Mouse (Mus musculus): ENCODE measurements around the gene Mcam. TPM values are rescaled to one million over a fixed set of nuclear protein-coding genes. Genes with fewer than 3 reads are reported as not detected.

Mcam gene
- polyA plus RNA-seq, 2 experiments, result 3.1 to 6.2 TPM

DNA sequence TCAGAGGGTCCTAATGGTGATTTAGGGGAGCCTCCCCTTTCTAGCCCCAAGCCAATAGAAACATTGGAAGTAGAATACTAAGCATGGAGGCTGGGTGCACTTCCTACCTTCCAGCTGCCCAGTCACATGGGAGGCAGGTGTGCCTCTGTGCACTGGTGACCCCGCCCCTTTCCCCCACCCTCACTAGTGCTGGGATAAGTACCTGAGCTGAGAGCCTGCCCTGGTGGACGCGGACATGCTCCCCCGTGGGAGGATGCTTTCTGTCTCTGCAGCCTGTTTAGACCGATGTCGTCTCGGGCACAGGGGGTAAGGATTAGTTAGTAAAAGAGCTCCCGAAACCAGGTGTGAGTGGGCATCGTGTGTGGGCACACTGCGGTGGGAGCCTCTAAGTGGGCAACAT, 47.3 kb upstream of the Mcam start:
- Histone ChIP-seq H3K9ac (replicated peaks) (no peak overlapping the region), H3K4me1 (replicated peaks; ENCODE audit: control insufficient read depth in 2 of 2, insufficient read depth in 2 of 2, low read length in 1 of 2) (peaks cover 8 to 13% of the 10 kb centered on the region in 2 experiments), H3K9me3 (ENCODE audit: control insufficient read depth, low read length) (no peaks in the 10 kb centered on the region), H3K4me3 (ENCODE audit: insufficient read depth in 1 of 2, low read depth in 2 of 2, low read length in 2 of 2) (no peak overlapping the region), H3K4me2 (ENCODE audit: low read depth) (no peak overlapping the region), H3K27me3 (ENCODE audit: control insufficient read depth, insufficient read depth, low read length) (peaks cover 10% of the 10 kb centered on the region), H3K36me3 (replicated peaks; ENCODE audit: control insufficient read depth, insufficient read depth, low read depth) (no peaks in the 10 kb centered on the region), H3K27ac (no peak overlapping the region)
- WGBS (ENCODE audit: insufficient replicate concordance), result 63% methylated on average over 10 of the region's 10 CpGs
- TF ChIP-seq EP300 (IDR thresholded peaks at IDR 0.05; ENCODE audit: low read depth) (no peak), CTCF (IDR thresholded peaks at IDR 0.05; ENCODE audit: low read depth) (no peak)
- DNase-seq (ENCODE audit: low read depth in 3 of 3, low spot score in 3 of 3) (no peak), ATAC-seq (ENCODE audit: insufficient read depth) (no peak)

GRCm38 (mm10) chr9:44087761-44088455, 46.4 kb upstream of the Mcam start:
- TF ChIP-seq CTCF (IDR thresholded peaks at IDR 0.05; ENCODE audit: low read depth) (no peak), EP300 (IDR thresholded peaks at IDR 0.05; ENCODE audit: low read depth) (no peak)
- WGBS (ENCODE audit: insufficient replicate concordance), result 26% methylated on average over 15 of the region's 15 CpGs
- H3K27ac ChIP-seq, result no peak overlapping the region
- no peak overlapping the region for H3K4me2 ChIP-seq (ENCODE audit: low read depth)
- no peaks in the 10 kb centered on the region for H3K36me3 ChIP-seq (replicated peaks; ENCODE audit: control insufficient read depth, insufficient read depth, low read depth)
- DNase-seq (ENCODE audit: low read depth in 3 of 3, low spot score in 3 of 3) (no peak), ATAC-seq (ENCODE audit: insufficient read depth) (no peak)
- H3K4me3 ChIP-seq (ENCODE audit: insufficient read depth in 1 of 2, low read depth in 2 of 2, low read length in 2 of 2), result no peak overlapping the region
- H3K4me1 ChIP-seq (replicated peaks; ENCODE audit: control insufficient read depth in 2 of 2, insufficient read depth in 2 of 2, low read length in 1 of 2), result peaks cover 8 to 13% of the 10 kb centered on the region in 2 experiments
- H3K9ac ChIP-seq (replicated peaks), result no peak overlapping the region
- H3K9me3 ChIP-seq (ENCODE audit: control insufficient read depth, low read length), result no peaks in the 10 kb centered on the region
- H3K27me3 ChIP-seq (ENCODE audit: control insufficient read depth, insufficient read depth, low read length), result peaks cover 10% of the 10 kb centered on the region

DNA sequence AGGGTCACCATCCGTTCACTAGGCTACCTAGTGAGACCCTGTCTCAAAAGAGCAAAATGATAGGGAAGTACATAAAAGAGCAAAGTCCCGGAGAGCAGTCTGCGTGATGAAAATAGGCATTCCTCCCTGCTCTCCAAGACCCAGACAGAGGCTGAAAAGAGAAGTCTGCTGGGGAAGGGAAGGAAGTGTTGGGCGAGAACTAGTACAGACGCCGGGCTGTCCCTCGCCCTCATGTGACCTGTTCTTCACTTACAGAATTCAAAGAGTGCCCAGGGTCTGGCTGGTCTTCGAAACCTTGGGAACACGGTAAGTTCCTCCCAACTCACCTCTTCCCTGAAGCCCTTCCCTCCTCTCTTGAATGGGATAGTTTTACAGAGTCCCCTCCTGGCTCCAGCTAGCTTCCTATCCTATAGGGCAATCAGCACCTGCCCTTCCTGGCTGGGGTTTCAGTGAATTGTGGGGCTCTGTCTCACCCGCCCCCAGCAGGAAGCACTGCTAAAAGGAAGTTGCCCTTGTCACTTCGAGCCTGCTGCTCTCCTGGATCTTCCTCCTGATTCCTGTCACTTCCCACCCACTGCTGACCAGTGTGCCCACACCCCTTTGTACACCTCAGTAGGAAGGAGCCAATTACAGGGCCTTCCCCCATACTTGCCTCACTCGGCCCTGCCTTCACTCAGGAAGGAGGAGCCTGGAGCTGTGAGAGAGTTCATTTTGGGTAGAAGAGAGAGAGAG, 45.2 kb upstream of the Mcam start:
- Histone ChIP-seq H3K9ac (replicated peaks) (no peak overlapping the region), H3K4me1 (replicated peaks; ENCODE audit: control insufficient read depth in 2 of 2, insufficient read depth in 2 of 2, low read length in 1 of 2) (peaks cover 6 to 10% of the 10 kb centered on the region in 2 experiments), H3K4me3 (ENCODE audit: insufficient read depth in 1 of 2, low read depth in 2 of 2, low read length in 2 of 2) (no peak overlapping the region), H3K4me2 (ENCODE audit: low read depth) (no peak overlapping the region), H3K27ac (no peak overlapping the region), H3K27me3 (ENCODE audit: control insufficient read depth, insufficient read depth, low read length) (peaks cover 6% of the 10 kb centered on the region), H3K9me3 (ENCODE audit: control insufficient read depth, low read length) (no peaks in the 10 kb centered on the region), H3K36me3 (replicated peaks; ENCODE audit: control insufficient read depth, insufficient read depth, low read depth) (no peaks in the 10 kb centered on the region)
- 24% methylated on average over 12 of the region's 12 CpGs for WGBS (ENCODE audit: insufficient replicate concordance)
- TF ChIP-seq CTCF (IDR thresholded peaks at IDR 0.05; ENCODE audit: low read depth), result no peak
- no peak for DNase-seq (ENCODE audit: low read depth in 3 of 3, low spot score in 3 of 3)
- ATAC-seq (ENCODE audit: insufficient read depth), result no peak

GRCm38 (mm10) chr9:44093612-44094503, 40.4 kb upstream of the Mcam start:
- H3K4me2 ChIP-seq (ENCODE audit: low read depth), result no peak overlapping the region
- H3K27ac ChIP-seq, result no peak overlapping the region
- peak; percentile 84 for TF ChIP-seq CTCF (IDR thresholded peaks at IDR 0.05; ENCODE audit: low read depth)
- TF ChIP-seq EP300 (IDR thresholded peaks at IDR 0.05; ENCODE audit: low read depth), result no peak
- H3K27me3 ChIP-seq (ENCODE audit: control insufficient read depth, insufficient read depth, low read length), result no peaks in the 10 kb centered on the region
- H3K36me3 ChIP-seq (replicated peaks; ENCODE audit: control insufficient read depth, insufficient read depth, low read depth), result no peaks in the 10 kb centered on the region
- no peak for DNase-seq (ENCODE audit: low read depth in 3 of 3, low spot score in 3 of 3)
- no peak overlapping the region for H3K4me3 ChIP-seq (ENCODE audit: insufficient read depth in 1 of 2, low read depth in 2 of 2, low read length in 2 of 2)
- WGBS (ENCODE audit: insufficient replicate concordance), result 47% methylated on average over 24 of the region's 24 CpGs
- no peak overlapping the region for H3K9ac ChIP-seq (replicated peaks)
- 0 out of 2 replicates have a peak, but pooled peaks have one; percentile 21 for ATAC-seq (ENCODE audit: insufficient read depth)
- no peaks in the 10 kb centered on the region for H3K9me3 ChIP-seq (ENCODE audit: control insufficient read depth, low read length)
- peaks cover 0 to 2% of the 10 kb centered on the region in 2 experiments; a peak in 1 of 4 replicates for H3K4me1 ChIP-seq (replicated peaks; ENCODE audit: control insufficient read depth in 2 of 2, insufficient read depth in 2 of 2, low read length in 1 of 2)

Measured in liver, embryonic 14.5 days (tissue).